ENCODE assay signal across 8 mouse cellular contexts in genomic region chr8:71205541-71205967, GRCm38 (mm10).
DNase-seq lines count a peak whose midpoint lies in the region; ATAC-seq and TF ChIP-seq lines count a peak whose summit lies in the region.
"Not testable (repeated sequence)": the region's sequence is repeated elsewhere in the genome, so short reads cannot be mapped to it uniquely, and the experiment has no call there.

No protein-coding gene starts in this region.

- not testable (repeated sequence) for H3K27ac ChIP-seq in hindbrain, embryonic 10.5 days; liver, postnatal 0 days (ENCODE audit: low read depth); testis, adult 2 months (ENCODE audit: control insufficient read depth, insufficient read depth, low read depth, low read length)

- WGBS in hindbrain, embryonic 10.5 days, result 6% methylated on average over 6 of the region's 11 CpGs
- WGBS in liver, postnatal 0 days (ENCODE audit: insufficient replicate concordance), result 3% methylated on average over 3 of the region's 11 CpGs

- not testable (repeated sequence) for DNase-seq in G1E (ENCODE audit: low spot score); hindbrain, embryonic 10.5 days (ENCODE audit: low spot score)
- DNase-seq in cerebellum, adult 9-10 months, result peak; percentile 41
- peak; percentile 1 to 11 for DNase-seq in kidney, postnatal 36 days
- DNase-seq in liver, postnatal 0 days, result peak; percentile 17

- not testable (repeated sequence) for H3K27me3 ChIP-seq in G1E (ENCODE audit: insufficient read depth, low read length); hindbrain, embryonic 10.5 days (ENCODE audit: insufficient read depth, poor library complexity, severe bottlenecking); liver, postnatal 0 days (ENCODE audit: insufficient read depth, low read length); myocyte (ENCODE audit: control insufficient read depth, insufficient read depth, insufficient read length); testis, adult 2 months (ENCODE audit: control insufficient read depth, insufficient read depth, low read length)

- H3K36me3 ChIP-seq in G1E (replicated peaks); hindbrain, embryonic 10.5 days; liver, postnatal 0 days (replicated peaks; ENCODE audit: insufficient read depth, low read length); myocyte (ENCODE audit: control insufficient read depth, insufficient read depth); testis, adult 2 months (ENCODE audit: control insufficient read depth, insufficient read depth, low read length): not testable (repeated sequence)

- not testable (repeated sequence) for H3ac ChIP-seq in myocyte (ENCODE audit: control insufficient read depth, insufficient read length)

- H3K4me1 ChIP-seq in G1E (ENCODE audit: insufficient read depth, low read depth, low read length); hindbrain, embryonic 10.5 days (replicated peaks); liver, postnatal 0 days (ENCODE audit: insufficient read depth); testis, adult 2 months (ENCODE audit: control insufficient read depth, insufficient read depth, low read length): not testable (repeated sequence)

- not testable (repeated sequence) for H3K9ac ChIP-seq in liver, postnatal 0 days (replicated peaks)

- TF ChIP-seq CTCF in G1E (IDR thresholded peaks at IDR 0.05; ENCODE audit: low read depth, low read length); liver, postnatal 0 days (IDR thresholded peaks at IDR 0.05; ENCODE audit: low read depth); testis, adult 2 months (IDR thresholded peaks at IDR 0.05; ENCODE audit: control insufficient read depth, insufficient read depth, insufficient replicate concordance, low read depth, low read length): not testable (repeated sequence)

- ATAC-seq in G1E (ENCODE audit: extremely low read depth, insufficient number of reproducible peaks, low FRiP score, poor library complexity, severe bottlenecking), result not testable (repeated sequence)
- ATAC-seq in frontal cortex, adult (ENCODE audit: low TSS enrichment), result peak; percentile 89
- ATAC-seq in liver, postnatal 0 days, result peak; percentile 47

- H3K4me3 ChIP-seq in G1E (ENCODE audit: low read depth, low read length), result peak overlapping the region; percentile 55; the same call in 1 of the 2 replicates
- peak overlapping the region; percentile 20; the same call in 1 of the 2 replicates for H3K4me3 ChIP-seq in hindbrain, embryonic 10.5 days
- peak overlapping the region; percentile 38 for H3K4me3 ChIP-seq in liver, postnatal 0 days (ENCODE audit: low read depth, low read length)
- H3K4me3 ChIP-seq in myocyte, result not testable (repeated sequence)
- peak overlapping the region; percentile 55 for H3K4me3 ChIP-seq in testis, adult 2 months (ENCODE audit: control insufficient read depth, low read depth, low read length)

- not testable (repeated sequence) for TF ChIP-seq EP300 in liver, postnatal 0 days (IDR thresholded peaks at IDR 0.05; ENCODE audit: low read depth)

- not testable (repeated sequence) for H3K9me3 ChIP-seq in G1E (replicated peaks); hindbrain, embryonic 10.5 days; liver, postnatal 0 days (ENCODE audit: low read length)

- not testable (repeated sequence) for TF ChIP-seq POLR2A in myocyte (IDR thresholded peaks at IDR 0.05; ENCODE audit: insufficient read length, low read depth); testis, adult 2 months (IDR thresholded peaks at IDR 0.05; ENCODE audit: control insufficient read depth, low read depth, low read length)

- H3K79me2 ChIP-seq in myocyte (ENCODE audit: control insufficient read depth, insufficient read depth), result not testable (repeated sequence)

- peak overlapping the region; percentile 44; the same call in 1 of the 2 replicates for H3K4me2 ChIP-seq in liver, postnatal 0 days (ENCODE audit: low read depth, low read length)
- peak overlapping the region; percentile 42 for H3K4me2 ChIP-seq in myocyte (ENCODE audit: low read depth)
